Mouse (Mus musculus) lung, embryonic 14.5 days (tissue): ENCODE measurements at regions not wholly inside any gene's neighbourhood (a gene's known extent, or its start where the extent isn't known, plus 50 kb on each side); places are given as distances from the start of the nearest gene placed in this dataset.

Experiments used
- ATAC-seq: fragments of 200-750 bp; cut with Nextera tagmentation; 2 replicates; pipeline ENCODE4 v1.8.0; 2017; ENCODE audit warnings: mild to moderate bottlenecking, moderate TSS enrichment, moderate library complexity; ENCODE audit not compliant: insufficient read depth
- DNase-seq: peaks from one replicate; pipeline ENCODE4 v3.0.0-alpha.2; 2015
- H3K27ac ChIP-seq: fragments of 300-500 bp; sonication (generic); 2 replicates; pipeline ENCODE4 v1.5.1; 2014; ENCODE audit warnings: low read depth, mild to moderate bottlenecking, moderate library complexity
- H3K27me3 ChIP-seq: fragments of 300-500 bp; sonication (generic); 2 replicates; pipeline ENCODE4 v1.6.1; 2014; ENCODE audit warnings: low read length, control low read depth; ENCODE audit not compliant: insufficient read depth
- H3K36me3 ChIP-seq: fragments of 300-500 bp; sonication (generic); 2 replicates; pipeline ENCODE4 v1.6.1; 2014; ENCODE audit warnings: control low read depth; ENCODE audit not compliant: insufficient read depth
- H3K4me1 ChIP-seq: fragments of 300-500 bp; sonication (generic); 2 replicates; pipeline ENCODE4 v1.6.1; 2014; ENCODE audit warnings: antibody characterized with exemption, control low read depth; ENCODE audit not compliant: insufficient read depth
- H3K4me2 ChIP-seq: fragments of 300-500 bp; sonication (generic); 2 replicates; pipeline ENCODE4 v1.6.1; 2014; ENCODE audit warnings: mild to moderate bottlenecking
- H3K4me3 ChIP-seq: fragments of 300-500 bp; sonication (generic); 2 replicates; pipeline ENCODE4 v1.5.1; 2014; ENCODE audit warnings: low read depth, low read length
- H3K9ac ChIP-seq: fragments of 300-500 bp; sonication (generic); 2 replicates; pipeline ENCODE4 v1.6.1; 2014
- H3K9me3 ChIP-seq: fragments of 300-500 bp; sonication (generic); 2 replicates; pipeline ENCODE4 v1.6.1; 2016; ENCODE audit warnings: low read depth, low read length, control low read depth
- CTCF ChIP-seq: IDR thresholded peaks from 2 replicates; pipeline ENCODE4 v1.5.1; 2016; ENCODE audit warnings: antibody characterized with exemption, low read depth
- whole genome bisulfite sequencing: fragments of 180-500 bp; shearing (Covaris S2); extraction: QIAGEN DNeasy Blood & Tissue Kit; methylation state at CpG from one replicate; pipeline ENCODE4 v1.1.7; 2014; 5-methylcytosine and 5-hydroxymethylcytosine counted together

GRCm38 (mm10) chr2:72779268-72780163, 200.7 kb downstream of the Sp3 start:
- H3K36me3 ChIP-seq: no peaks in the 10 kb centered on the region
- H3K4me2 ChIP-seq: no peak overlapping the region
- no peak overlapping the region for H3K9ac ChIP-seq
- DNase-seq: peak; percentile 17
- WGBS: 84% methylated on average over 7 of the region's 7 CpGs
- no peak for ATAC-seq
- H3K27ac ChIP-seq: no peak overlapping the region
- no peak for TF ChIP-seq CTCF
- H3K4me1 ChIP-seq: no peaks in the 10 kb centered on the region
- H3K9me3 ChIP-seq: no peaks in the 10 kb centered on the region
- H3K4me3 ChIP-seq: no peak overlapping the region
- H3K27me3 ChIP-seq: no peaks in the 10 kb centered on the region

- H3K4me2 ChIP-seq: no peak overlapping the region
- DNase-seq (no peak), ATAC-seq (no peak)
- TF ChIP-seq CTCF: no peak
- H3K4me1 ChIP-seq: 0 out of 2 replicates have a peak, but pooled peaks cover 3% of the 10 kb centered on the region
- no peak overlapping the region for H3K9ac ChIP-seq
- H3K27me3 ChIP-seq: no peaks in the 10 kb centered on the region
- 78% methylated on average over 15 of the region's 15 CpGs for WGBS
- no peaks in the 10 kb centered on the region for H3K36me3 ChIP-seq
- H3K9me3 ChIP-seq: no peaks in the 10 kb centered on the region
- no peak overlapping the region for H3K27ac ChIP-seq
- no peak overlapping the region for H3K4me3 ChIP-seq
Measured at GRCm38 (mm10) chr2:72781369-72782275, 198.6 kb downstream of the Sp3 start.

GRCm38 (mm10) chr2:72782355-72782754, 197.9 kb downstream of the Sp3 start:
- H3K4me1 ChIP-seq: 0 out of 2 replicates have a peak, but pooled peaks cover 3% of the 10 kb centered on the region
- no peak for TF ChIP-seq CTCF
- H3K4me3 ChIP-seq: no peak overlapping the region
- no peaks in the 10 kb centered on the region for H3K27me3 ChIP-seq
- no peak overlapping the region for H3K9ac ChIP-seq
- no peaks in the 10 kb centered on the region for H3K36me3 ChIP-seq
- H3K27ac ChIP-seq: peak overlapping the region; percentile 65
- no peak overlapping the region for H3K4me2 ChIP-seq
- H3K9me3 ChIP-seq: no peaks in the 10 kb centered on the region
- 39% methylated on average over 7 of the region's 7 CpGs for WGBS
- ATAC-seq: peak; percentile 87
- peak; percentile 82 for DNase-seq

GRCm38 (mm10) chr2:72785365-72786043, 194.7 kb downstream of the Sp3 start:
- H3K4me1 ChIP-seq: 0 out of 2 replicates have a peak, but pooled peaks cover 3% of the 10 kb centered on the region
- no peaks in the 10 kb centered on the region for H3K9me3 ChIP-seq
- H3K36me3 ChIP-seq: no peaks in the 10 kb centered on the region
- ATAC-seq (no peak), DNase-seq (no peak)
- TF ChIP-seq CTCF: no peak
- H3K9ac ChIP-seq: no peak overlapping the region
- no peaks in the 10 kb centered on the region for H3K27me3 ChIP-seq
- H3K4me2 ChIP-seq: no peak overlapping the region
- 76% methylated on average over 8 of the region's 8 CpGs for WGBS
- no peak overlapping the region for H3K27ac ChIP-seq
- no peak overlapping the region for H3K4me3 ChIP-seq

GRCm38 (mm10) chr2:72786044-72786737, 194.1 kb downstream of the Sp3 start:
- DNase-seq (no peak), ATAC-seq (no peak)
- H3K9ac ChIP-seq: no peak overlapping the region
- H3K27me3 ChIP-seq: no peaks in the 10 kb centered on the region
- H3K36me3 ChIP-seq: no peaks in the 10 kb centered on the region
- H3K4me1 ChIP-seq: 0 out of 2 replicates have a peak, but pooled peaks cover 3% of the 10 kb centered on the region
- no peak overlapping the region for H3K27ac ChIP-seq
- H3K4me2 ChIP-seq: no peak overlapping the region
- no peak for TF ChIP-seq CTCF
- H3K4me3 ChIP-seq: no peak overlapping the region
- no peaks in the 10 kb centered on the region for H3K9me3 ChIP-seq
- 45% methylated on average over 5 of the region's 5 CpGs for WGBS

- H3K4me3 ChIP-seq: no peak overlapping the region
- WGBS: 76% methylated on average over 3 of the region's 3 CpGs
- H3K27ac ChIP-seq: no peak overlapping the region
- no peaks in the 10 kb centered on the region for H3K9me3 ChIP-seq
- H3K4me1 ChIP-seq: 0 out of 2 replicates have a peak, but pooled peaks cover 3% of the 10 kb centered on the region
- no peak for DNase-seq
- no peak for TF ChIP-seq CTCF
- no peaks in the 10 kb centered on the region for H3K36me3 ChIP-seq
- H3K4me2 ChIP-seq: no peak overlapping the region
- no peaks in the 10 kb centered on the region for H3K27me3 ChIP-seq
- ATAC-seq: no peak
- H3K9ac ChIP-seq: no peak overlapping the region
Measured at GRCm38 (mm10) chr2:72787616-72788015, 192.6 kb downstream of the Sp3 start.
